Mouse (Mus musculus): ENCODE measurements around the gene Tmem231. TPM values are rescaled to one million over a fixed set of nuclear protein-coding genes. Genes with fewer than 3 reads are reported as not detected.
A peak's percentile ranks its signal among the peaks of the same experiment; 100 is the strongest.

The Tmem231 gene
- polyA plus RNA-seq, 1 experiment from 2014 or later: 6.7 TPM

DNA sequence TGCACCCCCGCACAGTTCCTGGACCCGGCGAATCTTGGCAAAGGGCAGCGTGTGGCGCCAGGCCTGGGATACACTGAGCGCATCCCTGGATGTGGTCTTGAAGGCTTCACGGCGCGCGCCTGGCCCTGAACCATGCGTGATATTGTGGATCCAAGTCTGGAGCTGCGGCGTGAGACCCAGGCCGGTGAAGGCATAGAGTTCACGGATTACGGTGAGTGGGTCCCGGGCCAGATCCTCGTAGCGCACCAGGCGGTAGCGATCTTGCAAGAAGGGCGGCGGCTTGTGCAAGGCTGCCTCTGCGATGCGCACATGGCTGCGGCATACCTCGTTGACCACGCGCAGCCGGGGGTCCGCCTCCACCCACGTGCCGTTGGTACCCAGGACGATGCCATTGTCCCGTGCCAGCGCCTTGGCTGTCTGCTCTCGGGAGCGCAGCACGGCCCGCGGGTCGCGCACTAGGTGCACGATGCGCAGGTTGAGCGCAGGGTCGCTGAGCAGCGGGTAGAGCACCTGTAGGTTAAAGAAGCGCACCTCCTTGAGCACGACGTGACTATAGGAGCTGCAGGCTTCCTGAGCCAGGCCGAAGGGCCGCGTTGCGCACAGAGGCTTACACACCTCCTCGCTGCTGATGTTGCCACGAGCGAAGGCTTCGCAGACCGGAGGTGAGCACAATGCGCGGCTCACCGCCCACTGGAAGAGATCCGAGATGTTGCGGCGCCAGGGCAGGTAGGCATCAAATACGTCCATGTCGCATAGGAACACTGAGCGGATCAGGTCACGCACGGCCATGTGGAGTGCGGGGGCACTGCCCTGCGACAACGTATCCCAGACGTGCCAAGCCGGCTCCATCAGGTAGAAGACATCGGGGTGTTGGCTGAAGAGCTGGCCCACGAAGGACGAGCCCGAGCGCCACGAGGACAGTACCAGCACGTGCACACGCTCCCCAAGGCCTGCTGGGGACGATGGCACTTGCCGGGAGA is 43.5 kb downstream of the Tmem231 start:
- H3K4me2 ChIP-seq: peak overlapping the region; percentile 41
- DNase-seq (ENCODE audit: low spot score): no peak
- ATAC-seq (replicated peaks; ENCODE audit: low FRiP score): no peak

DNA sequence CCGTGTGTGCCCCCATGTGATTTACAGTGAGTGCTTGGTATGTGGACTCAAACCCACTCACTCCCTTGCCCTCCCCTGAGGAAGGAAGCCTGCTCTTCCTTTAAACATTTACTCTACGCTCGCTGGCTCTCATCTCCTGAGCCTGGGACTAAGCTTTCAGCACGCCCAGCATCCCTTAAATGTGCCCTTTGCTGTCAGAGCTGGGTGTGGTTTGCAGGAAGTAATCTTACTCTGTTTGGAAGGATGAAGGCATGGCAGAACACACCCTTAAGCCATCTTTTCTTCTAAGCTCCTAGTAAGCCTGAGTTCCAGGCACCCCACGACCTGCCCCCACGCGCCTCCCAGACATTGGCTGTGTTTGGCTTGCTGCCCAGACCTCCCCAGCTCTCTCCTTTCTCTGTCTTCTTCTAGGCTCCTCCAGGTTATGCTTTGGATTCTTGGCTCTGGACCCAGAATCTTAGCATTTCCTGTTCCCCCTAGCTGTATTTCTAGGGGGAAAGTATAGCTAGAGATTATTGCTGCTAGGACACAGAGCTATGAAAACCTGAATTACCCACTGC is 45.5 kb downstream of the Tmem231 start:
- Histone ChIP-seq H3K36me3 (ENCODE audit: control insufficient read depth, insufficient read depth, low read length) (no peaks in the 10 kb centered on the region), H3K4me1 (replicated peaks; ENCODE audit: control insufficient read depth, insufficient read depth, low read length) (no peaks in the 10 kb centered on the region), H3K27ac (ENCODE audit: low read depth, low read length) (no peak overlapping the region), H3K4me2 (no peak overlapping the region), H3K9ac (ENCODE audit: low read depth, low read length) (no peak overlapping the region), H3K9me3 (ENCODE audit: control insufficient read depth, low read length) (no peaks in the 10 kb centered on the region), H3K4me3 (ENCODE audit: low read depth, low read length) (no peak overlapping the region), H3K27me3 (replicated peaks; ENCODE audit: control insufficient read depth, insufficient read depth, low read length) (peaks cover 38% of the 10 kb centered on the region)
- 51% methylated on average over 7 of the region's 7 CpGs for WGBS
- ATAC-seq (replicated peaks; ENCODE audit: low FRiP score) (no peak), DNase-seq (ENCODE audit: low spot score) (no peak)

More for the DNA sequence above, 43.5 kb downstream of the Tmem231 start:
- Histone ChIP-seq H3K4me3 (ENCODE audit: low read depth, low read length) (peak overlapping the region; percentile 10; the same call in 1 of the 2 replicates), H3K27ac (ENCODE audit: low read depth, low read length) (no peak overlapping the region), H3K9me3 (ENCODE audit: control insufficient read depth, low read length) (no peaks in the 10 kb centered on the region; the same call in 1 of the 2 replicates), H3K9ac (ENCODE audit: low read depth, low read length) (no peak overlapping the region), H3K36me3 (ENCODE audit: control insufficient read depth, insufficient read depth, low read length) (no peaks in the 10 kb centered on the region), H3K4me1 (replicated peaks; ENCODE audit: control insufficient read depth, insufficient read depth, low read length) (no peaks in the 10 kb centered on the region), H3K27me3 (replicated peaks; ENCODE audit: control insufficient read depth, insufficient read depth, low read length) (peaks cover 38% of the 10 kb centered on the region)
- 13% methylated on average over 86 of the region's 86 CpGs for WGBS

DNA sequence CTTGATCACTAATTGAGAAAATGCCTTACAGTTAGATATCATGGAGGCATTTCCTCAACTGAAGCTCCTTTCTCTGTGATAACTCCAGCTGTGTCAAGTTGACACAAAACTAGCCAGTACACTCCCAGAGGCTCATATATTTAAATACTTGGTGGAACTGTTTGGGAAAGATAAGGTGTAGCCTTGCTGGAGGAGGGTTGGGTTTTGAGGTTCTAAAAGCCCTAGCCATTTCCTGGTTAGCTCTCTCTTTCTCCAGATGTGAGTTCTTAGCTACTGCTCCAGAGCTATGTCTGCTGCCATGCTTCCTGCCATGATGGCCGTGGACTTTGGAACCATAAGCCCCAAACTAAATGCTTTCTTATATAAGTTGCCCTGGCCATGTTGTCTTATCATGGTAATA is 46.2 kb downstream of the Tmem231 start:
- Histone ChIP-seq H3K4me2 (no peak overlapping the region), H3K27me3 (replicated peaks; ENCODE audit: control insufficient read depth, insufficient read depth, low read length) (peaks cover 38% of the 10 kb centered on the region), H3K4me3 (ENCODE audit: low read depth, low read length) (no peak overlapping the region), H3K9ac (ENCODE audit: low read depth, low read length) (no peak overlapping the region), H3K27ac (ENCODE audit: low read depth, low read length) (no peak overlapping the region), H3K36me3 (ENCODE audit: control insufficient read depth, insufficient read depth, low read length) (no peaks in the 10 kb centered on the region), H3K9me3 (ENCODE audit: control insufficient read depth, low read length) (no peaks in the 10 kb centered on the region), H3K4me1 (replicated peaks; ENCODE audit: control insufficient read depth, insufficient read depth, low read length) (no peaks in the 10 kb centered on the region)
- ATAC-seq (replicated peaks; ENCODE audit: low FRiP score): peak; percentile 76
- 70% methylated on average over 1 of the region's 1 CpGs for WGBS
- no peak for DNase-seq (ENCODE audit: low spot score)

DNA sequence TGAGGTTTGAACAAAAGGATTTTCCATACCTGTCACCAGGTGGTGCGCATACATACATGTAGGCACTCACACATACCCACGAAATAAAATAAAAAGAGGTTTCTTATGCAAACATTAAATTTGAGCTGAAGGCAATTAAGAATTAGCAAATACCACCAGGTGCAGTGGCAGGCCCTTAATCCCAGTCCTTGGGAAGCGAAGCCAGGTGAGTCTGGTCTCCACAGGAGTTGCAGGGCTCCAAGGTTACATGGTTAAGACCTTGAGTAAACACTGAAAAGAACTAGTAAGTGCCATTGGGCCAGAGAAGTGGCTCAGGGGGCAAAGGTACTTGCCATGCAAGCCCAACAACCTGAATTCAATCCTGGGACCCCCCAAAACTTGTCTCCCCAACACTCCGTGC is 50.1 kb downstream of the Tmem231 start:
- 83% methylated on average over 4 of the region's 4 CpGs for WGBS
- H3K27me3 ChIP-seq (replicated peaks; ENCODE audit: control insufficient read depth, insufficient read depth, low read length): peaks cover 5% of the 10 kb centered on the region
- no peak for DNase-seq (ENCODE audit: low spot score)
- H3K9ac ChIP-seq (ENCODE audit: low read depth, low read length): no peak overlapping the region
- no peaks in the 10 kb centered on the region for H3K9me3 ChIP-seq (ENCODE audit: control insufficient read depth, low read length)
- no peak overlapping the region for H3K4me3 ChIP-seq (ENCODE audit: low read depth, low read length)
- no peaks in the 10 kb centered on the region for H3K36me3 ChIP-seq (ENCODE audit: control insufficient read depth, insufficient read depth, low read length)
- H3K4me1 ChIP-seq (replicated peaks; ENCODE audit: control insufficient read depth, insufficient read depth, low read length): no peaks in the 10 kb centered on the region
- ATAC-seq (replicated peaks; ENCODE audit: low FRiP score): no peak
- no peak overlapping the region for H3K27ac ChIP-seq (ENCODE audit: low read depth, low read length)
- no peak overlapping the region for H3K4me2 ChIP-seq

DNA sequence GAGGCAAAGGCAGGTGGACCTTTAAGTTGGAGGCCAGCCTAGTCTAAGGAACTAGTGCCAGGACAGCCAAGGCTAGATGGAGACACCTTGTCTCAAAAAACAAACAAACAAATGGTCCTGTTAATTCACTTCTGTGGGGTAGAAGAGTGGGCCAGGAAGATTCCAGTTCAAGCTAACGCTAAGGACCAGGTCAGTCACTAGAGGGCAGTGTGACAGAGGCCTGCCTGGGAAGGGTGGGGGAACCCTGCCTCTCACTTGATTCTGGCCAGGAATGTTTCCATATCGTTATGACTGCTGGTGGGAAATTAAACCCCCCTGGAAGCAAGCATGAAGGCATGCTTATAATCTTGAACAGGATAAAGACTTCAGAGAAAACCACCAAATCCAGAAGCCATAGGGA is 52.1 kb downstream of the Tmem231 start:
- Histone ChIP-seq H3K27ac (ENCODE audit: low read depth, low read length) (no peak overlapping the region), H3K4me3 (ENCODE audit: low read depth, low read length) (no peak overlapping the region), H3K4me2 (no peak overlapping the region), H3K9me3 (ENCODE audit: control insufficient read depth, low read length) (no peaks in the 10 kb centered on the region), H3K4me1 (replicated peaks; ENCODE audit: control insufficient read depth, insufficient read depth, low read length) (no peaks in the 10 kb centered on the region), H3K36me3 (ENCODE audit: control insufficient read depth, insufficient read depth, low read length) (no peaks in the 10 kb centered on the region), H3K27me3 (replicated peaks; ENCODE audit: control insufficient read depth, insufficient read depth, low read length) (no peaks in the 10 kb centered on the region; the same call in 1 of the 2 replicates), H3K9ac (ENCODE audit: low read depth, low read length) (no peak overlapping the region)
- WGBS: 3% methylated on average over 2 of the region's 2 CpGs
- ATAC-seq (replicated peaks; ENCODE audit: low FRiP score) (0 out of 2 replicates have a peak, but pooled peaks have one; percentile 18), DNase-seq (ENCODE audit: low spot score) (no peak)

DNA sequence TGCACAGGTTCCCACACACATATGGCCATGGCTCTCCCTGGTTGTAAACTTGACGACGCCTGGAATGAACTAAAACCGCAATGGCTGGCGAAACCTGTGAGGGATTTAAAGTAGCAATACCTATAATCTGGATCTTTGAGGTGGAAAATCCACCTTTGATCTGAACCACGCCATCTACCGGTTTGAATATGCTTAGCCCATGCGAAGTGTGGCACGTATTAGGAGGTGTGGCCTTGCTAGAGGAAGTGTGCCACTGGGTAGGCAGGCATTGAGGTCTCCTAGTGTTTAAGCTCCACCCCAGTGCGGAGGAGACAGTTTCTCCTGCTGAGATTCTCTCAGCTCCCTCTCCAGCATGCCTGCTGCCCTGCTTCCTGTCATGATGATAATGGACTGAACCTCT is 56.0 kb downstream of the Tmem231 start:
- 66% methylated on average over 9 of the region's 9 CpGs for WGBS
- DNase-seq (ENCODE audit: low spot score): no peak

DNA sequence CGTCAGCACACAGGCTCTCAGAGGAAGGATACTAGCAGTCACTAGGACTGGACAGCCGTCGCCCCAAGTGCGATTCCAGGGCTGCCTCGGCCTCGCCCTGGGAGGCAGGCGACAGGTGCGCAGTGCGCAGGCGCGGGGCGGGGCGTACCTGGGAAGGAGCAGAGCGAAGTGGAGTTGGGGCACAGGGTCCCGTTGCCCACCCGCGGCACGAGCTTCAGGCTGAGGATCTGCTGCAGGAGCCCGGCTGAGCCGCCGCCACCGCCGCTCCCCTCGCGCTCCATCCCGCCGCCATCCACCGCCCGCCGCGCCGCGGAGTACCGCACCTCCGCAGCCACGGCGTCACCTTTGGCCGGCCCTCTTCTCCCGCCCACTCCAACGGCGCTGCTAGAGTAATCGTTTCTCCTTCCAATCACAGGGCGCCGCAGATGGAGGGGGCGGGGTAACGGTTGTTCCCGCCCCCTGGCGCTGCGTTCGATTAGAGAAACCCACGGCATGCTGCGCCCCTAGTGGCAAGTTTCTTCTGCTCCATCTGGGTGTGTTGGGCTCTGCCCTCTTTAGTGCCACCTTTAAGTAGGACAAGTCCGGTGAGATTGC is 57.2 kb downstream of the Tmem231 start, which contains the start of gene Tmem170:
Gene Tmem170 (minus strand): TSS at position 396 of the 594 bp plus-strand sequence.
- DNase-seq (ENCODE audit: low spot score) (peak; percentile 96), ATAC-seq (replicated peaks; ENCODE audit: low FRiP score) (peak; percentile 99)
- under 1% methylated on average over 45 of the region's 53 CpGs for WGBS
- Histone ChIP-seq H3K4me1 (replicated peaks; ENCODE audit: control insufficient read depth, insufficient read depth, low read length) (peaks cover 7% of the 10 kb centered on the region; the same call in 1 of the 2 replicates), H3K4me2 (peak within 1 kb of the TSS; percentile 68), H3K27me3 (replicated peaks; ENCODE audit: control insufficient read depth, insufficient read depth, low read length) (no peaks in the 10 kb centered on the region), H3K4me3 (ENCODE audit: low read depth, low read length) (peak within 1 kb of the TSS; percentile 80), H3K9me3 (ENCODE audit: control insufficient read depth, low read length) (no peaks in the 10 kb centered on the region), H3K27ac (ENCODE audit: low read depth, low read length) (peak within 1 kb of the TSS; percentile 70), H3K9ac (ENCODE audit: low read depth, low read length) (peak within 1 kb of the TSS; percentile 64), H3K36me3 (ENCODE audit: control insufficient read depth, insufficient read depth, low read length) (no peaks in the 10 kb centered on the region)

More for the DNA sequence above, 56.0 kb downstream of the Tmem231 start:
- Histone ChIP-seq H3K4me1 (replicated peaks; ENCODE audit: control insufficient read depth, insufficient read depth, low read length) (peaks cover 7% of the 10 kb centered on the region; the same call in 1 of the 2 replicates), H3K9ac (ENCODE audit: low read depth, low read length) (no peak overlapping the region), H3K27me3 (replicated peaks; ENCODE audit: control insufficient read depth, insufficient read depth, low read length) (no peaks in the 10 kb centered on the region), H3K4me2 (no peak overlapping the region), H3K4me3 (ENCODE audit: low read depth, low read length) (no peak overlapping the region), H3K36me3 (ENCODE audit: control insufficient read depth, insufficient read depth, low read length) (no peaks in the 10 kb centered on the region), H3K27ac (ENCODE audit: low read depth, low read length) (no peak overlapping the region), H3K9me3 (ENCODE audit: control insufficient read depth, low read length) (no peaks in the 10 kb centered on the region)
- ATAC-seq (replicated peaks; ENCODE audit: low FRiP score): no peak

DNA sequence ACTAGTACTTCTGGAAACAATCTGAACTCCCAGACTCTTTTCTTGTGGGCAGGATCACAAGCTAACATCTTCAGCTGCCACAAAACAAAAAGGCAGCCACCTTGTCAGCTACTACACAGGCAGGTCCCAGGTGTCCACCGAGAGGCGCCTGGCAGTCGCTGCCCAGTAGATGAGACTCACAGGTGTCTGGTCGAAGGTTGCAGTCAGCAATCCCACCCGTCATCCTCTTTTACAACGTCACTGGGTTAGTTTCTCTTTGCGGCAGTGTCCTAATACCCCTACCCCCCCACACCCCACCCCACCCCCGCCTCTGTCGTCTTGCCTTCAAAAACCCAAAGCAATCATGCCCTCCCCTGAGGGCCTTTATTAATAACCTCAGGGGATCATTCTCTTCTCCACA is 57.9 kb downstream of the Tmem231 start:
- Histone ChIP-seq H3K4me2 (peak overlapping the region; percentile 68), H3K27ac (ENCODE audit: low read depth, low read length) (no peak overlapping the region), H3K4me1 (replicated peaks; ENCODE audit: control insufficient read depth, insufficient read depth, low read length) (peaks cover 7% of the 10 kb centered on the region; the same call in 1 of the 2 replicates), H3K4me3 (ENCODE audit: low read depth, low read length) (peak overlapping the region; percentile 80), H3K9me3 (ENCODE audit: control insufficient read depth, low read length) (no peaks in the 10 kb centered on the region), H3K27me3 (replicated peaks; ENCODE audit: control insufficient read depth, insufficient read depth, low read length) (no peaks in the 10 kb centered on the region), H3K36me3 (ENCODE audit: control insufficient read depth, insufficient read depth, low read length) (no peaks in the 10 kb centered on the region), H3K9ac (ENCODE audit: low read depth, low read length) (peak overlapping the region; percentile 64)
- no peak for ATAC-seq (replicated peaks; ENCODE audit: low FRiP score)
- WGBS: 25% methylated on average over 9 of the region's 9 CpGs
- DNase-seq (ENCODE audit: low spot score): no peak

Measured in liver, embryonic 11.5 days (tissue).